Mouse (Mus musculus) MEL (cell line): Measurements from ENCODE around the gene Nfia. TPM values are rescaled to one million over a fixed set of nuclear protein-coding genes. Genes with fewer than 3 reads are reported as not detected.

Source experiments
- DNase-seq: peaks from one replicate; pipeline ENCODE4 v3.0.0; 2011; ENCODE audit warnings: low read depth, low spot score
- H3K27ac ChIP-seq: 2 replicates; pipeline ENCODE4 v1.5.1; 2012; ENCODE audit warnings: low read depth, mild to moderate bottlenecking, control low read depth, low read length, moderate library complexity; ENCODE audit not compliant: control insufficient read depth
- H3K27me3 ChIP-seq, 2 experiments: fragments of 150-350 bp in 1 of 2; sonication (generic) in 1 of 2; 2 replicates each; pipeline ENCODE4 v1.6.1; 2012; ENCODE audit warnings: low read length in 2 of 2, mild to moderate bottlenecking in 2 of 2, improper control_type of control experiment in 1 of 2, moderate library complexity in 1 of 2; ENCODE audit not compliant: insufficient read depth in 2 of 2, control insufficient read depth in 1 of 2
- H3K36me3 ChIP-seq, 2 experiments: 2 replicates each; pipeline ENCODE4 v1.6.1; 2012 to 2014; ENCODE audit warnings: low read length in 2 of 2, improper control_type of control experiment in 1 of 2, inconsistent platforms in 1 of 2, mild to moderate bottlenecking in 1 of 2; ENCODE audit not compliant: insufficient read depth in 2 of 2, control insufficient read depth in 1 of 2
- H3K4me1 ChIP-seq, 2 experiments: fragments of 150-350 bp in 1 of 2; sonication (generic) in 1 of 2; 2 replicates each; pipeline ENCODE4 v1.6.1; 2012; ENCODE audit warnings: low read length in 2 of 2, improper control_type of control experiment in 1 of 2, mild to moderate bottlenecking in 1 of 2; ENCODE audit not compliant: insufficient read depth in 2 of 2, control insufficient read depth in 1 of 2
- H3K4me3 ChIP-seq, 2 experiments: fragments of 150-350 bp in 1 of 2; sonication (generic) in 1 of 2; 2 replicates each; pipeline ENCODE4 v1.5.1; 2012; ENCODE audit warnings: low read depth in 2 of 2, low read length in 2 of 2, mild to moderate bottlenecking in 2 of 2, moderate library complexity in 2 of 2, control low read depth in 1 of 2, improper control_type of control experiment in 1 of 2; ENCODE audit not compliant: control insufficient read depth in 1 of 2, insufficient read depth in 1 of 2
- H3K79me2 ChIP-seq: 2 replicates; pipeline ENCODE4 v1.6.1; 2012; ENCODE audit warnings: mild to moderate bottlenecking, low read length, moderate library complexity; ENCODE audit not compliant: control insufficient read depth, poor library complexity, insufficient read depth
- H3K9ac ChIP-seq: 2 replicates; pipeline ENCODE4 v1.6.1; 2012; ENCODE audit warnings: low read depth, mild to moderate bottlenecking, control low read depth, low read length, moderate library complexity; ENCODE audit not compliant: control insufficient read depth, poor library complexity, severe bottlenecking
- H3K9me3 ChIP-seq: fragments of 150-350 bp; sonication (generic); replicated peaks from 2 replicates; pipeline ENCODE4 v1.6.1; 2012; ENCODE audit warnings: mild to moderate bottlenecking, low read length, improper control_type of control experiment, moderate library complexity; ENCODE audit not compliant: insufficient read depth
- BHLHE40 ChIP-seq: IDR thresholded peaks from 2 replicates; pipeline ENCODE4 v1.6.1; 2012; ENCODE audit warnings: low read depth, mild to moderate bottlenecking, inconsistent platforms, low read length, improper control_type of control experiment, borderline replicate concordance
- CHD1 ChIP-seq: IDR thresholded peaks from 2 replicates; pipeline ENCODE4 v1.6.1; 2012; ENCODE audit warnings: low read depth, mild to moderate bottlenecking, inconsistent platforms, low read length, improper control_type of control experiment
- CHD2 ChIP-seq: IDR thresholded peaks from 2 replicates; pipeline ENCODE4 v1.6.1; 2011; ENCODE audit warnings: low read length, improper control_type of control experiment
- CTCF ChIP-seq, 3 experiments: IDR thresholded peaks in 2 of 3; conservative IDR thresholded peaks in 1 of 3; 2 replicates each; pipeline ENCODE4 v1.5.1; 2011 to 2012; ENCODE audit warnings: low read length in 3 of 3, low read depth in 2 of 3, mild to moderate bottlenecking in 2 of 3, improper control_type of control experiment in 1 of 3, inconsistent platforms in 1 of 3, mixed read lengths in 1 of 3, moderate library complexity in 1 of 3; ENCODE audit not compliant: control insufficient read depth in 1 of 3, insufficient read depth in 1 of 3, poor library complexity in 1 of 3, severe bottlenecking in 1 of 3
- E2F4 ChIP-seq: IDR thresholded peaks from 2 replicates; pipeline ENCODE4 v1.6.1; 2011; ENCODE audit warnings: low read depth, low read length, improper control_type of control experiment, borderline replicate concordance
- ELF1 ChIP-seq: IDR thresholded peaks from 2 replicates; pipeline ENCODE4 v1.6.1; 2014; ENCODE audit warnings: low read depth, mild to moderate bottlenecking, inconsistent platforms, low read length, improper control_type of control experiment, moderate library complexity
- EP300 ChIP-seq, 2 experiments: IDR thresholded peaks; 2 replicates each; pipeline ENCODE4 v1.6.1; 2011; ENCODE audit warnings: improper control_type of control experiment in 2 of 2, low read length in 2 of 2, low read depth in 1 of 2, mild to moderate bottlenecking in 1 of 2
- ETS1 ChIP-seq: IDR thresholded peaks from 2 replicates; pipeline ENCODE4 v1.6.1; 2012; ENCODE audit warnings: low read depth, mild to moderate bottlenecking, inconsistent platforms, low read length, improper control_type of control experiment, moderate library complexity
- GABPA ChIP-seq: IDR thresholded peaks from 2 replicates; pipeline ENCODE4 v1.6.1; 2012; ENCODE audit warnings: low read depth, mild to moderate bottlenecking, inconsistent platforms, low read length, improper control_type of control experiment, moderate library complexity
- GATA1 ChIP-seq: IDR thresholded peaks from 2 replicates; pipeline ENCODE4 v1.6.1; 2011; ENCODE audit warnings: low read depth, low read length, improper control_type of control experiment
- MAFK ChIP-seq: IDR thresholded peaks from 2 replicates; pipeline ENCODE4 v1.6.1; 2011; ENCODE audit warnings: low read depth, mild to moderate bottlenecking, low read length, improper control_type of control experiment, borderline replicate concordance
- MEF2A ChIP-seq: IDR thresholded peaks from 2 replicates; pipeline ENCODE4 v1.6.1; 2014; ENCODE audit warnings: low read depth, mild to moderate bottlenecking, inconsistent platforms, low read length, improper control_type of control experiment; ENCODE audit not compliant: poor library complexity, insufficient replicate concordance, severe bottlenecking; ENCODE audit errors: extremely low read depth
- MXI1 ChIP-seq: IDR thresholded peaks from 2 replicates; pipeline ENCODE4 v1.6.1; 2011; ENCODE audit warnings: mild to moderate bottlenecking, low read depth, low read length, improper control_type of control experiment
- MYC ChIP-seq: IDR thresholded peaks from 2 replicates; pipeline ENCODE4 v1.6.1; 2011; ENCODE audit warnings: low read depth, mild to moderate bottlenecking, low read length, improper control_type of control experiment, moderate library complexity
- NRF1 ChIP-seq: IDR thresholded peaks from 2 replicates; pipeline ENCODE4 v1.6.1; 2014; ENCODE audit warnings: low read depth, mild to moderate bottlenecking, inconsistent platforms, low read length, improper control_type of control experiment, moderate library complexity; ENCODE audit not compliant: poor library complexity, insufficient read depth, severe bottlenecking
- POLR2A ChIP-seq, 2 experiments: IDR thresholded peaks; 2 replicates each; pipeline ENCODE4 v1.6.1; 2011 to 2012; ENCODE audit warnings: low read length in 2 of 2, mild to moderate bottlenecking in 2 of 2, control low read depth in 1 of 2, improper control_type of control experiment in 1 of 2, low read depth in 1 of 2, moderate library complexity in 1 of 2; ENCODE audit not compliant: control insufficient read depth in 1 of 2, insufficient read depth in 1 of 2, poor library complexity in 1 of 2
- POLR2AphosphoS2 ChIP-seq: IDR thresholded peaks from 2 replicates; pipeline ENCODE4 v1.6.1; 2011; ENCODE audit warnings: low read length, improper control_type of control experiment
- RAD21 ChIP-seq: IDR thresholded peaks from 2 replicates; pipeline ENCODE4 v1.6.1; 2011; ENCODE audit warnings: mild to moderate bottlenecking, low read depth, low read length, improper control_type of control experiment
- RCOR1 ChIP-seq: IDR thresholded peaks from 2 replicates; pipeline ENCODE4 v1.6.1; 2012; ENCODE audit warnings: low read depth, mild to moderate bottlenecking, inconsistent platforms, low read length, improper control_type of control experiment
- SIN3A ChIP-seq: IDR thresholded peaks from 2 replicates; pipeline ENCODE4 v1.6.1; 2012; ENCODE audit warnings: low read length, improper control_type of control experiment, inconsistent platforms
- SMC3 ChIP-seq: IDR thresholded peaks from 2 replicates; pipeline ENCODE4 v1.6.1; 2011; ENCODE audit warnings: low read depth, low read length, improper control_type of control experiment
- TAL1 ChIP-seq: IDR thresholded peaks from 2 replicates; pipeline ENCODE4 v1.6.1; 2012; ENCODE audit warnings: mild to moderate bottlenecking, inconsistent platforms, low read length, moderate library complexity, mixed read lengths
- TBP ChIP-seq: IDR thresholded peaks from 2 replicates; pipeline ENCODE4 v1.8.0; 2011; ENCODE audit warnings: low read depth, low read length, improper control_type of control experiment
- TCF12 ChIP-seq: IDR thresholded peaks from 2 replicates; pipeline ENCODE4 v1.6.1; 2014; ENCODE audit warnings: low read depth, mild to moderate bottlenecking, inconsistent platforms, low read length, improper control_type of control experiment, moderate library complexity
- UBTF ChIP-seq: IDR thresholded peaks from 2 replicates; pipeline ENCODE4 v1.6.1; 2012; ENCODE audit warnings: low read depth, mild to moderate bottlenecking, inconsistent platforms, low read length, improper control_type of control experiment, moderate library complexity, borderline replicate concordance; ENCODE audit not compliant: insufficient read depth
- ZKSCAN1 ChIP-seq: IDR thresholded peaks from 2 replicates; pipeline ENCODE4 v1.6.1; 2012; ENCODE audit warnings: low read depth, mild to moderate bottlenecking, inconsistent platforms, low read length, improper control_type of control experiment, moderate library complexity
- ZMIZ1 ChIP-seq: IDR thresholded peaks from 2 replicates; pipeline ENCODE4 v1.6.1; 2012; ENCODE audit warnings: low read depth, mild to moderate bottlenecking, inconsistent platforms, low read length, improper control_type of control experiment, moderate library complexity
- ZNF384 ChIP-seq: IDR thresholded peaks from 2 replicates; pipeline ENCODE4 v1.6.1; 2012; ENCODE audit warnings: low read depth, mild to moderate bottlenecking, inconsistent platforms, low read length, improper control_type of control experiment
- polyA plus RNA-seq, 2 experiments: library from polyadenylated mRNA; stranded (reverse) in 1 of 2; unstranded in 1 of 2; fragments of >175 nt in 1 of 2; fragments of >200 nt in 1 of 2; gene quantifications; 2 replicates each; pipeline versions ENCODE4 v1.2.1 to v1.2.4; 2012; ENCODE audit warnings: low replicate concordance in 2 of 2, low read depth in 1 of 2; ENCODE audit not compliant: insufficient read length in 2 of 2, insufficient read depth in 1 of 2, missing spikeins in 1 of 2
- total RNA-seq: library from RNA; depleted of rRNA; stranded (reverse); fragments of 300-350 nt; gene quantifications from 2 replicates; pipeline ENCODE4 v1.2.3, GENCODE M21; 2012

Nfia gene
- total and polyA plus RNA-seq, 3 experiments, result 10.2 to 20.5 (median 13.4) TPM

GRCm38 (mm10) chr4:98097013-98097566 is 324.6 kb downstream of the Nfia start:
- no peaks in the 10 kb centered on the region for H3K9me3 ChIP-seq

GRCm38 (mm10) chr4:98098663-98099062 is 326.1 kb downstream of the Nfia start:
- TF ChIP-seq BHLHE40 (no peak), NRF1 (no peak), UBTF (no peak), MXI1 (no peak), CHD2 (no peak), ZKSCAN1 (no peak), RCOR1 (peak; percentile 75; the same call in 1 of the 2 replicates), GATA1 (peak; percentile 95), EP300 (IDR thresholded peaks at IDR 0.05; ENCODE audit: low read depth in 1 of 2, low read length in 2 of 2) (peak; percentile 91), MAFK (no peak), GABPA (no peak), ETS1 (peak; percentile 86), TCF12 (peak; percentile 92), TAL1 (peak; percentile 87), TBP (peak; percentile 35; the same call in 1 of the 2 replicates), POLR2A (IDR thresholded peaks at IDR 0.05; ENCODE audit: control insufficient read depth in 1 of 2, insufficient read depth in 1 of 2, low read depth in 1 of 2, low read length in 2 of 2, poor library complexity in 1 of 2) (0 out of 4 replicates have a peak, but pooled peaks of 1 of the 2 experiments have one; percentile 25)
- peaks cover 8 to 17% of the 10 kb centered on the region in 2 experiments; a peak in 3 of 4 replicates for H3K36me3 ChIP-seq
- H3K27ac ChIP-seq, result peak overlapping the region; percentile 22
- H3K27me3 ChIP-seq, result no peaks in the 10 kb centered on the region
- no peak overlapping the region for H3K4me3 ChIP-seq
- H3K9me3 ChIP-seq, result no peaks in the 10 kb centered on the region
- H3K9ac ChIP-seq, result no peak overlapping the region
- H3K79me2 ChIP-seq, result no peaks in the 10 kb centered on the region
- DNase-seq, result peak; percentile 82
- peaks cover 2 to 12% of the 10 kb centered on the region in 2 experiments; a peak in 3 of 4 replicates for H3K4me1 ChIP-seq

More at GRCm38 (mm10) chr4:98097013-98097566, 324.6 kb downstream of the Nfia start:
- no peak overlapping the region for H3K9ac ChIP-seq
- H3K27ac ChIP-seq, result no peak overlapping the region
- H3K79me2 ChIP-seq, result no peaks in the 10 kb centered on the region
- H3K4me3 ChIP-seq, result no peak overlapping the region
- DNase-seq, result no peak
- no peak for TF ChIP-seq E2F4
- TF ChIP-seq POLR2AphosphoS2, result no peak
- TF ChIP-seq ELF1, result no peak
- no peak for TF ChIP-seq MEF2A
- no peak for TF ChIP-seq CTCF (IDR thresholded peaks at IDR 0.05 in 2 of 3, conservative IDR thresholded peaks at IDR 0.05 in 1 of 3; ENCODE audit: control insufficient read depth in 1 of 3, insufficient read depth in 1 of 3, low read depth in 2 of 3, low read length in 3 of 3, poor library complexity in 1 of 3, severe bottlenecking in 1 of 3)
- no peak for TF ChIP-seq ZNF384
- no peak for TF ChIP-seq GABPA
- TF ChIP-seq NRF1, result no peak
- no peak for TF ChIP-seq BHLHE40
- no peak for TF ChIP-seq ZMIZ1
- TF ChIP-seq GATA1, result no peak
- TF ChIP-seq MYC, result no peak
- TF ChIP-seq SIN3A, result no peak
- no peak for TF ChIP-seq MXI1
- TF ChIP-seq SMC3, result no peak
- TF ChIP-seq RAD21, result no peak
- TF ChIP-seq CHD1, result no peak
- TF ChIP-seq, all 39 proteins: peak for 0
- H3K36me3 ChIP-seq, result peaks cover 15 to 17% of the 10 kb centered on the region in 2 experiments
- H3K27me3 ChIP-seq, result no peaks in the 10 kb centered on the region
- H3K4me1 ChIP-seq, result peaks cover 2 to 12% of the 10 kb centered on the region in 2 experiments; a peak in 3 of 4 replicates
